Mouse (Mus musculus): ENCODE results near the gene Mrpl58. TPM values are rescaled to one million over a fixed set of nuclear protein-coding genes. Genes with fewer than 3 reads are reported as not detected.

Mrpl58 gene
- polyA plus RNA-seq, 1 experiment from 2014 or later: 78.7 TPM

DNA sequence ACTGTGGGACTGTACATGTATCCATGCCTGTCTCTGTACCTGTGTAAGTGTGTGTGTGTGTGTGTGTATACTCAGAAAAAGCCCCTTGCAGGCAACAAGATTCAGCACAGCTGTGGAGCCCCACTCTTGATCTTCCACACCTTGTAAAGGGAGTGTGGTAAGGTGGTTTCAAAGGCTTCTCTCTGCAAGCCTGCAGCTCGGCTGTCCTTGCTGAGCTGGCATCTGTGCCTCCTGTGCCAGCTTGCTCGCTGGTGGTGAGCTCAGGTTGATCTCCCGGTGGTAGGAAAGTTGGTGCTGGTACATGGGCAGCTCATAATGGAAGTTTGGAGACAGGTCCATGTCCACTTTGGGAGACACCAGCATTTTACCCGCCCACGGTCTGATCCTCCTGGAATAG lies 58.3 kb downstream of the Mrpl58 start:
- Histone ChIP-seq H3K27ac (replicated peaks) (no peak overlapping the region), H3K4me2 (no peak overlapping the region), H3K36me3 (replicated peaks) (no peaks in the 10 kb centered on the region), H3K27me3 (peaks cover 23% of the 10 kb centered on the region; the same call in 1 of the 2 replicates), H3K4me1 (replicated peaks) (no peaks in the 10 kb centered on the region; the same call in 1 of the 2 replicates), H3K9ac (no peak overlapping the region), H3K9me3 (replicated peaks) (no peaks in the 10 kb centered on the region), H3K4me3 (replicated peaks) (no peak overlapping the region)
- ATAC-seq (ENCODE audit: insufficient read depth): no peak
- 57% methylated on average over 5 of the region's 5 CpGs for WGBS (ENCODE audit: insufficient replicate concordance)

Small RNA genes within 50 kb of the gene (microRNA-seq; reads per million reads assigned to microRNA genes)
- 0.76 reads per million for gene Mir3968

Other genes starting within 250 kb of the Mrpl58 start
- 76.4 and 82.1 TPM in 2 replicates for gene Slc9a3r1, start 240.4 kb upstream of the Mrpl58 start, polyA plus RNA-seq (2015; fragmentation: Nextera tagmentation; extraction: Ambion mirVana)
- 5.1 and 6.0 TPM in 2 replicates for gene Tmem104, start 216.3 kb upstream of the Mrpl58 start, polyA plus RNA-seq (2015; fragmentation: Nextera tagmentation; extraction: Ambion mirVana)
- 9.9 and 11.6 TPM in 2 replicates for gene Nat9, start 215.9 kb upstream of the Mrpl58 start, polyA plus RNA-seq (2015; fragmentation: Nextera tagmentation; extraction: Ambion mirVana)
- gene Grin2c, start 136.5 kb upstream of the Mrpl58 start, polyA plus RNA-seq (2015; fragmentation: Nextera tagmentation; extraction: Ambion mirVana): 0.05 TPM in 2 replicates
- 19.5 and 21.1 TPM in 2 replicates for gene Fdxr, start 126.7 kb upstream of the Mrpl58 start, polyA plus RNA-seq (2015; fragmentation: Nextera tagmentation; extraction: Ambion mirVana)
- 3.4 and 4.1 TPM in 2 replicates for gene Fads6, start 106.1 kb upstream of the Mrpl58 start, polyA plus RNA-seq (2015; fragmentation: Nextera tagmentation; extraction: Ambion mirVana)
- not detected in 2 replicates for gene Otop2, start 96.6 kb upstream of the Mrpl58 start, polyA plus RNA-seq (2015; fragmentation: Nextera tagmentation; extraction: Ambion mirVana)
- gene Ush1g, start 81.7 kb upstream of the Mrpl58 start, polyA plus RNA-seq (2015; fragmentation: Nextera tagmentation; extraction: Ambion mirVana): 0.20 and 0.22 TPM in 2 replicates
- gene Otop3, start 69.0 kb upstream of the Mrpl58 start, polyA plus RNA-seq (2015; fragmentation: Nextera tagmentation; extraction: Ambion mirVana): not detected in 2 replicates
- 1.1 and 1.5 TPM in 2 replicates for gene Hid1, start 36.0 kb upstream of the Mrpl58 start, polyA plus RNA-seq (2015; fragmentation: Nextera tagmentation; extraction: Ambion mirVana)
- gene Cdr2l, start 21.8 kb upstream of the Mrpl58 start, polyA plus RNA-seq (2015; fragmentation: Nextera tagmentation; extraction: Ambion mirVana): 1.2 and 1.3 TPM in 2 replicates
- gene Atp5h, start 16.2 kb downstream of the Mrpl58 start, polyA plus RNA-seq (2015; fragmentation: Nextera tagmentation; extraction: Ambion mirVana): 453 and 509 TPM in 2 replicates
- 4.4 and 5.6 TPM in 2 replicates for gene Kctd2, start 16.4 kb downstream of the Mrpl58 start, polyA plus RNA-seq (2015; fragmentation: Nextera tagmentation; extraction: Ambion mirVana)
- gene Trim80, start 36.8 kb downstream of the Mrpl58 start, polyA plus RNA-seq (2015; fragmentation: Nextera tagmentation; extraction: Ambion mirVana): 0.55 and 0.71 TPM in 2 replicates
- 0.08 and 0.15 TPM in 2 replicates for gene Slc16a5, start 58.7 kb downstream of the Mrpl58 start, polyA plus RNA-seq (2015; fragmentation: Nextera tagmentation; extraction: Ambion mirVana)
- gene Armc7, start 71.9 kb downstream of the Mrpl58 start, polyA plus RNA-seq (2015; fragmentation: Nextera tagmentation; extraction: Ambion mirVana): 3.3 and 3.5 TPM in 2 replicates
- gene Nt5c, start 88.1 kb downstream of the Mrpl58 start, polyA plus RNA-seq (2015; fragmentation: Nextera tagmentation; extraction: Ambion mirVana): 38.1 and 41.9 TPM in 2 replicates
- 233 and 234 TPM in 2 replicates for gene Jpt1, start 110.6 kb downstream of the Mrpl58 start, polyA plus RNA-seq (2015; fragmentation: Nextera tagmentation; extraction: Ambion mirVana)
- gene Sumo2, start 132.5 kb downstream of the Mrpl58 start, polyA plus RNA-seq (2015; fragmentation: Nextera tagmentation; extraction: Ambion mirVana): 301 and 355 TPM in 2 replicates
- 111 and 114 TPM in 2 replicates for gene Nup85, start 160.7 kb downstream of the Mrpl58 start, polyA plus RNA-seq (2015; fragmentation: Nextera tagmentation; extraction: Ambion mirVana)
- 49.5 and 51.3 TPM in 2 replicates for gene Mrps7, start 200.2 kb downstream of the Mrpl58 start, polyA plus RNA-seq (2015; fragmentation: Nextera tagmentation; extraction: Ambion mirVana)
- 7.7 and 8.2 TPM in 2 replicates for gene Gga3, start 200.3 kb downstream of the Mrpl58 start, polyA plus RNA-seq (2015; fragmentation: Nextera tagmentation; extraction: Ambion mirVana)
- gene Mif4gd, start 209.2 kb downstream of the Mrpl58 start, polyA plus RNA-seq (2015; fragmentation: Nextera tagmentation; extraction: Ambion mirVana): 27.3 and 32.3 TPM in 2 replicates
- gene Slc25a19, start 224.5 kb downstream of the Mrpl58 start, polyA plus RNA-seq (2015; fragmentation: Nextera tagmentation; extraction: Ambion mirVana): 10.4 and 10.9 TPM in 2 replicates